Mouse (Mus musculus) cortical plate, adult 2 months (tissue): ENCODE measurements around the gene Arrb1.

Source experiments
- CTCF ChIP-seq: fragments of 200-500 bp; IDR thresholded peaks from 2 replicates; pipeline ENCODE4 v1.5.1; 2011; ENCODE audit warnings: mild to moderate bottlenecking, control low read depth, low read length; ENCODE audit not compliant: insufficient read depth; ENCODE audit errors: extremely low read depth
- POLR2A ChIP-seq: fragments of 200-500 bp; IDR thresholded peaks from 2 replicates; pipeline ENCODE4 v1.6.1; 2011; ENCODE audit warnings: mild to moderate bottlenecking, low read length, control low read depth; ENCODE audit not compliant: insufficient read depth; ENCODE audit errors: extremely low read depth

DNA sequence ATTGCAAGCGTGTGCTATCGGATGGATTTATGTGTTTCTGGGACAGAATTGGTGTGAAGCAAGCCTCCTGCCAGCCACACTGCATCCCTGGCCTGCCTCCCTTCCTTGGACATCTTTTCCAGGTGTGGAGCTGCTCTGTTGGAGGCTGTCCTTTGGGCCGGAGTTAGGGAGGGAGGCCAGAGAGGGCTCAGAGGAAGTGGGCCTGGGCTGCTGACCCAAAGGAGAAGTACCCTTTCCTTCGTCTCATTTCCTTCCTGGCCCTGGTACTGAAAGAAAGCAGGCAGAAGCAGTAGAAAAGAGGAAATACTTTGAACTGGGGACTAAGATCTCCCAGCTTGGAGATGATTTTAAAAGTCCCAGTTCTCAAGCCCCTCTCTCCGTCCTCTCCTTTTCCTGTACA is 14.4 kb downstream of the Arrb1 start:
- TF ChIP-seq POLR2A (no peak), CTCF (no peak)
